Mouse (Mus musculus) adrenal gland, postnatal 10 days (tissue): ENCODE data around the gene Atp13a3. TPM values are rescaled to one million over a fixed set of nuclear protein-coding genes. Genes with fewer than 3 reads are reported as not detected.

Experiments
- DNase-seq: peaks from one replicate; pipeline ENCODE4 v3.0.0; 2021; ENCODE audit warnings: mixed read lengths
- total RNA-seq, 2 experiments: library from RNA; stranded (reverse); gene quantifications; 2 replicates each; pipeline ENCODE4 v1.2.3; 2021

The Atp13a3 gene
- total RNA-seq, 2 experiments from 2014 or later, result 85.2 to 92.0 TPM

GRCm38 (mm10) chr16:30278406-30278805 is 127.4 kb downstream of the Atp13a3 start:
- no peak for DNase-seq

- no peak for DNase-seq
These were observed 130.0 kb downstream of the Atp13a3 start for GRCm38 (mm10) chr16:30275558-30276340.

- DNase-seq, result no peak
These were observed 132.7 kb downstream of the Atp13a3 start for GRCm38 (mm10) chr16:30273065-30273464.

- no peak for DNase-seq
These were observed 133.7 kb downstream of the Atp13a3 start for GRCm38 (mm10) chr16:30271941-30272595.

- no peak for DNase-seq
These were observed 134.5 kb downstream of the Atp13a3 start for GRCm38 (mm10) chr16:30271223-30271761.

GRCm38 (mm10) chr16:30267359-30267758 is 138.4 kb downstream of the Atp13a3 start, which contains the start of gene Cpn2:
TSS of gene Cpn2 (minus strand) at chr16:30267499.
- DNase-seq, result peak; percentile 55

GRCm38 (mm10) chr16:30266561-30266960 is 139.2 kb downstream of the Atp13a3 start:
- no peak for DNase-seq

- DNase-seq, result no peak
These were observed 140.2 kb downstream of the Atp13a3 start for GRCm38 (mm10) chr16:30265611-30266010.

GRCm38 (mm10) chr16:30263156-30263555 is 142.6 kb downstream of the Atp13a3 start:
- DNase-seq, result no peak

- peak; percentile 81 for DNase-seq
These were observed 143.1 kb downstream of the Atp13a3 start for GRCm38 (mm10) chr16:30262664-30263063.

Other genes with a start within 250 kb of the Atp13a3 start
- gene Cpn2, start 138.5 kb downstream of the Atp13a3 start, total RNA-seq, result 10 to 100 TPM; 19.5 to 28.3 TPM
- gene Lrrc15, start 122.7 kb downstream of the Atp13a3 start, total RNA-seq, result 1 to 10 TPM in 1 of 2 experiments, under 1 TPM in 1; 0.27 to 1.3 TPM
- gene Gp5, start 95.2 kb downstream of the Atp13a3 start, total RNA-seq, result under 1 TPM; 0.51 to 0.73 TPM
- gene Tmem44, start 144.9 kb upstream of the Atp13a3 start, total RNA-seq, result 1 to 10 TPM; 6.4 to 9.7 TPM
- 10 to 100 TPM; 34.4 to 35.2 TPM for gene Lsg1, start 181.6 kb upstream of the Atp13a3 start, total RNA-seq
- 10 to 100 TPM; 37.4 to 47.7 TPM for gene Fam43a, start 193.7 kb upstream of the Atp13a3 start, total RNA-seq